Mouse (Mus musculus) ES-E14 (cell line): ENCODE measurements around the gene Tfip11.

ENCODE experiments used
- CHD2 ChIP-seq: IDR thresholded peaks from 2 replicates; pipeline ENCODE4 v1.6.1; 2014; ENCODE audit warnings: mild to moderate bottlenecking, low read depth, low read length, inconsistent platforms
- HCFC1 ChIP-seq: IDR thresholded peaks from 2 replicates; pipeline ENCODE4 v1.6.1; 2012; ENCODE audit warnings: low read length, inconsistent platforms, borderline replicate concordance; ENCODE audit not compliant: insufficient read depth
- MAFK ChIP-seq: IDR thresholded peaks from 2 replicates; pipeline ENCODE4 v1.6.1; 2014; ENCODE audit warnings: mild to moderate bottlenecking, low read depth, low read length, inconsistent platforms; ENCODE audit not compliant: insufficient read depth
- ZC3H11A ChIP-seq: IDR thresholded peaks from 2 replicates; pipeline ENCODE4 v1.6.1; 2012; ENCODE audit warnings: low read depth, mild to moderate bottlenecking, inconsistent platforms, low read length, borderline replicate concordance

DNA sequence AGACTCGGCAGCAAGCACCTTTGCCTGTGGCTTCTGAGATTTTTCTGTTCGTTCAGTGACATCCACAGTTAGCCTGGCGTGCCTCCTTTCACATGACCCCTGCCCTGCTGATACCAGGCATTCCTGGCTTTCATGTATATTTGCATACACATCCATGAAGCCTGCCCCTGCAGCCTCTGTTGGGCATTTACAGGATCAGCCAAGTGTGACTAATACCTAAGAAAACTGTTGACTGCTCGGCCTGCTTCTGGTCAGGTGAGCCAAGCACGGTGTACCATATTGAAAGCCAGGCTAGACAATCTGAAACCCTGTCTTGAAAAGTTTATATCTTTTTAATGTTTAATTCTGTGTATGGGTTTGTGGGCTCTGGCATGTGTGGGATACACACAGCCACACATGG lies 9.7 kb upstream of the Tfip11 start:
- no peak for TF ChIP-seq HCFC1
- TF ChIP-seq MAFK, result no peak
- TF ChIP-seq CHD2, result no peak
- no peak for TF ChIP-seq ZC3H11A
